Mouse (Mus musculus) hindbrain, embryonic 15.5 days (tissue): ENCODE measurements around the gene Gm5108. TPM values are rescaled to one million over a fixed set of nuclear protein-coding genes. Genes with fewer than 3 reads are reported as not detected.

Source experiments
- ATAC-seq: fragments of 200-750 bp; cut with Nextera tagmentation; 2 replicates; pipeline ENCODE4 v1.8.0; 2017; ENCODE audit warnings: low read depth, moderate number of reproducible peaks, moderate TSS enrichment; ENCODE audit not compliant: low FRiP score
- H3K27ac ChIP-seq: fragments of 300-500 bp; sonication (generic); replicated peaks from 2 replicates; pipeline ENCODE4 v1.5.1; 2015; ENCODE audit warnings: mild to moderate bottlenecking, inconsistent platforms
- H3K27me3 ChIP-seq: fragments of 300-500 bp; sonication (generic); 2 replicates; pipeline ENCODE4 v1.6.1; 2015; ENCODE audit warnings: control low read depth, inconsistent platforms
- H3K36me3 ChIP-seq: fragments of 300-500 bp; sonication (generic); 2 replicates; pipeline ENCODE4 v1.6.1; 2015; ENCODE audit warnings: control low read depth, inconsistent platforms
- H3K4me1 ChIP-seq: fragments of 300-500 bp; sonication (generic); replicated peaks from 2 replicates; pipeline ENCODE4 v1.6.1; 2015; ENCODE audit warnings: control low read depth, inconsistent platforms
- H3K4me2 ChIP-seq: fragments of 300-500 bp; sonication (generic); 2 replicates; pipeline ENCODE4 v1.6.1; 2015; ENCODE audit warnings: moderate library complexity, mild to moderate bottlenecking, inconsistent platforms
- H3K4me3 ChIP-seq: fragments of 300-500 bp; sonication (generic); 2 replicates; pipeline ENCODE4 v1.5.1; 2015; ENCODE audit warnings: mild to moderate bottlenecking, inconsistent platforms
- H3K9ac ChIP-seq: fragments of 300-500 bp; sonication (generic); 2 replicates; pipeline ENCODE4 v1.6.1; 2015; ENCODE audit warnings: inconsistent platforms
- H3K9me3 ChIP-seq: fragments of 300-500 bp; sonication (generic); 2 replicates; pipeline ENCODE4 v1.6.1; 2016; ENCODE audit warnings: control low read depth, inconsistent platforms
- WGBS: fragments of 180-500 bp; shearing (Covaris S2); methylation state at CpG from one replicate; pipeline ENCODE4 v1.1.7; 2015; 5-methylcytosine and 5-hydroxymethylcytosine counted together
- polyA plus RNA-seq: library from polyadenylated mRNA; unstranded; fragments of >200 nt; fragmentation: Nextera tagmentation; extraction: Ambion mirVana; gene quantifications from 2 replicates; pipeline ENCODE4 v1.2.1, GENCODE M21; 2015

The Gm5108 gene
- polyA plus RNA-seq = not detected in 2 replicates

DNA sequence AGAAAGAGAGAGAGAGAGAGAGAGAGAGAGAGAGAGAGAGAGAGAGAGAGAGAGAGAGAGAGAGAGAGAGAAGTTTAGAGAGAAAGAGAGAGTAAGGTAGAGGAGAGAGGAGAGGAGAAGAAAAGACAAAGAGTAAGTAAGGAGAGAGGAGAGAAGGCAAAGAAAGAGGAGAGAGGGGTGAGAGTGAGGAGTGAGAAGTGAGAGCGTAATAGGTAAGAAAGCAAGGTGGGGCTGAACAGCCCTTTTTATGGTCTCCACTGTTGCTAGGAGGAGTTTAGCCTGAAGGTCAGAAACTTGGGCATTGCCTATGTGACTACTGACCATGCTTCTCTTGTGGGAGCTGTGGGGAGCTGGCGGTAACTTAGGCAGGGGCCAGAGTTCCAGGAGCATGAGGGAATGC lies at the start of gene Gm5108:
Gene Gm5108 (plus strand): TSS at position 301 of the 400 bp plus-strand sequence.
- no peaks in the 10 kb centered on the region for H3K36me3 ChIP-seq
- no peak within 1 kb of the TSS for H3K27ac ChIP-seq
- H3K9ac ChIP-seq = no peak within 1 kb of the TSS
- no peaks in the 10 kb centered on the region for H3K4me1 ChIP-seq
- 92% methylated on average over 2 of the region's 2 CpGs for WGBS
- no peaks in the 10 kb centered on the region for H3K9me3 ChIP-seq
- no peak within 1 kb of the TSS for H3K4me2 ChIP-seq
- H3K27me3 ChIP-seq = no peaks in the 10 kb centered on the region
- no peak within 1 kb of the TSS for H3K4me3 ChIP-seq
- ATAC-seq = no peak

DNA sequence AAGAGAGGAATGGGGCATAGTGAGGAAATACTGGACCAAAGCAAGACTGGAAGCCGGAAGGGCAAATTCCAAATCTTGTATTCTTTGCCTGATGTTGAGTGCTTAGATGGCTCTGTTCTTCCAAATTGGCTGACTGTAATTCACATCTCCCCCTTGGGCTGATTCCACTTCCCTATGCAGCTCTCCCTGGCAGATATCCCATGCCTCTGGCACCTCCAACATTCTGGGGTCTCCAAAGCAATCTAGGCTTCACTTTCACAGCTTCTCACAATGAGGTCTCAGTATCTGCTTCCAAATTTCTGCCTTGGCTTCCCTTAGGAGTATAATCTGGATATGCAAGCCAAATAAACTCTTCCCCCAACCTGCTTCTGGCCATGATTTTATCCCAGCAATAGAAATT lies 42.5 kb upstream of the Gm5108 start:
- WGBS = 91% methylated on average over 1 of the region's 1 CpGs
- H3K9me3 ChIP-seq = no peaks in the 10 kb centered on the region
- H3K36me3 ChIP-seq = no peaks in the 10 kb centered on the region
- H3K4me3 ChIP-seq = no peak overlapping the region
- H3K4me2 ChIP-seq = no peak overlapping the region
- no peaks in the 10 kb centered on the region for H3K27me3 ChIP-seq
- H3K27ac ChIP-seq = no peak overlapping the region
- ATAC-seq = no peak
- no peak overlapping the region for H3K9ac ChIP-seq
- no peaks in the 10 kb centered on the region for H3K4me1 ChIP-seq

DNA sequence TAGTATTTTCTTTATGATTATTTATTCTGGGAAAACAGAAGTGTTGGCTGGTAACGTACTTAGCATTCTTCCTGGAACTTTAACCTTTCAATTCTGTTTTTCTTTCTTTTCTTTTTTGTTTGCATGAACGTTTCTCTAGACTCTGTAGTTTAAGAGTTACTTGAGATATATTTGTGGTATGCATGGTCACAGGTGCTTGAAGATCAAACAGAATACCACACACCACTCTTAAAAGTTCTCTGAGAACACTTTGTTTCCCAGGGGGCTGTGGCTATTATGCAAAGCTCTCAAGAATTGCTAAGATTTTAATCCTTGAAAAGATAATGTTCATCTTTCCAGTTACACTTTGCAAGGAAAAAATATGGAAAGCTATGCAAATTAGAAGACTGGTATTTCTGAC lies 36.9 kb upstream of the Gm5108 start:
- no peaks in the 10 kb centered on the region for H3K36me3 ChIP-seq
- H3K4me3 ChIP-seq = no peak overlapping the region
- H3K27ac ChIP-seq = no peak overlapping the region
- no peak for ATAC-seq
- H3K4me2 ChIP-seq = no peak overlapping the region
- H3K9ac ChIP-seq = no peak overlapping the region
- no peaks in the 10 kb centered on the region for H3K27me3 ChIP-seq
- H3K9me3 ChIP-seq = no peaks in the 10 kb centered on the region
- WGBS = 85% methylated on average over 2 of the region's 2 CpGs
- no peaks in the 10 kb centered on the region for H3K4me1 ChIP-seq

DNA sequence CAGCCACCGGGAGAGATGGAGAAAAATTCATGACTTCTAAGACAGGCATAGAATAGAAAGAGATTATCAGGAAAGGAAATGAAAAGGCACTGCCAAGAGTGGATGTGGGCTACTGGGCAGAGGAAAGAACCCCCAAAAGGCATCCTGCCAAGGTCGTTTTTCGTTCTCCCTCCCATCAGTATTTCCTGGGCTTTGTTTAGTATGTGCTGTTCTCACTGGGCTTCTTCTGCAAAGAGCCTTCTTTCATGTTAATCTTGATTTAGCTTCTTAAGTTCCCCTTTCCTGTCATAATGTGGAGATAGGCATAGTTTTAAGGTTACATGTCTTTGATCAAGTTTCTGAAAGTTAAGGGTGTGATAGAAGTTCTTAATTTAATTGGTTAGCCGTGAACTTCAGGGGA lies 10.9 kb upstream of the Gm5108 start:
- Histone ChIP-seq H3K4me3 (no peak overlapping the region), H3K9me3 (no peaks in the 10 kb centered on the region), H3K27ac (no peak overlapping the region), H3K4me1 (no peaks in the 10 kb centered on the region), H3K36me3 (no peaks in the 10 kb centered on the region), H3K4me2 (no peak overlapping the region), H3K9ac (no peak overlapping the region), H3K27me3 (no peaks in the 10 kb centered on the region)
- 58% methylated on average over 4 of the region's 4 CpGs for WGBS
- ATAC-seq = no peak

DNA sequence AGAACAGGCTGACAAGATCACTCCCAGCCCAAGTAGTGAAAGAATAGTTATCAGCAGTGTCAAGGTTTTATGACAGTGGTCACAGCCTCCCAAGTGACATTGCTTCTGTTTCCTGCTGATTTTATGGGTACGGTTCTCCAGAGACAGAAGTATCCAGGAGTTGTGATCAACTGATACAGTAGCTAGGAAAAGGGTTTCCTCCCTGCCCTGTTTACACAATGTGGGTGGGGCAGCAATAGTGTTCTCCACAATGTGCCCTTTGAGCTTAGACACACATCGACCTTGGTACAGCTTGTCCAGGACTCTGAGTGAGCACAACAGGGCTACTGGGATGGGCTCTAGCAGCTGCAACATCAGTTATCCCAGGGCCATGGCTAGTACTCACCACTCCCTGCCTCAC lies 9.8 kb upstream of the Gm5108 start:
- Histone ChIP-seq H3K27ac (no peak overlapping the region), H3K9me3 (no peaks in the 10 kb centered on the region)
- 82% methylated on average over 2 of the region's 2 CpGs for WGBS

DNA sequence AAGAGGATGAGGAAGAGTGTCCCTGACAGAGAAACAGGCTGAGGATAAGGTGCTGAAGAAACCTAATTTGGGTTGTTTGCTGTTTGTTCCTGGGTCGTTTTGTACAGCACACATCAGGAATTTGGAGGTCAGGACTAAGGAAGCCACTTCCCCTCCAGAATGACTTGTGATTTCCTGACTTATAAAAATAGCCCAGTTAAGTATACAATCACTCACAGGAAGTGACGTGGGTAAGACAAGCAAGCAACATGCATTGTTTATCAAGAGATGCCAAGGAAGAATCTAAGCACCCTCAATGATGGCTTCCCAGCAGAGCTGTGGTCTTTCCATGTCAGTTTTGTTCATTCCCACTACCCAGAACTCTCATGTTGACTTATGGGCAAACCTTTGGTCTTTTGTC lies 1.7 kb downstream of the Gm5108 start:
- Histone ChIP-seq H3K4me1 (no peaks in the 10 kb centered on the region), H3K4me2 (no peak overlapping the region), H3K27me3 (no peaks in the 10 kb centered on the region), H3K9ac (no peak overlapping the region), H3K9me3 (no peaks in the 10 kb centered on the region), H3K27ac (no peak overlapping the region), H3K36me3 (no peaks in the 10 kb centered on the region), H3K4me3 (no peak overlapping the region)
- ATAC-seq = no peak
- 78% methylated on average over 2 of the region's 2 CpGs for WGBS

More for the DNA sequence above, 9.8 kb upstream of the Gm5108 start:
- no peaks in the 10 kb centered on the region for H3K4me1 ChIP-seq
- H3K4me2 ChIP-seq = no peak overlapping the region
- H3K27me3 ChIP-seq = no peaks in the 10 kb centered on the region
- H3K9ac ChIP-seq = no peak overlapping the region
- H3K36me3 ChIP-seq = no peaks in the 10 kb centered on the region
- no peak overlapping the region for H3K4me3 ChIP-seq
- no peak for ATAC-seq

DNA sequence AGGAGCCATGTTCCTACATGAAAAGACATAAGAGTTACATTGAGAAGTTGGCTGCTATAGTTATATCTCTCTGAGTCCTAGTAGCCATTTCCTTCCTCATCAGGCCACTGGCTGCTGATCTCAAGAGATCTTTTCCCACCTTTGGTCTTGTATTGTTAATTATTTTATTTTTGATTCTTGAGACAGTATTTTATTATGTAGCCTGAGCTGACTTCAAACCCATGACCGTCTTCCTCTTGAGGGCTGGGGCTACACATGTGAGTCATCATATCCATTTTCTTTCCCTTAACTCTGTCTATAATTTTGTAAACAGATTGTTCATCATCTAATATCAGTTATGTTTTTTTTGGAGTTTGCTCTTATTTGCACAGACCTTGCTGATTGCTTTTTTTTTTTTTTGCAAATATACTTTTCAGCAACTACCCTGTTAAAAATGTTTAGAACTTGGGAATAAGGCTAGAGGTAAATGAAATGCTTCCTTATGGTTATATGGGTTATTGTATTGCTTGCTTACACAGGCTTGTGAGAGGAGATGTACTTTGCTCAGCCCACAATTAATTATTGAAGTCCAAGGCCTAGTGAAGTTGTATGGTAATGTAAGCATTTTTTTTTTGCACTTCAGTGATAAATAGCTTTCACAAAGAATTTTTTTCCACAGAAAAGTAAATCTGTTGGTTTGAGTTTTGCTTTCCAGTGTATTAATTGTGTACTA lies 2.8 kb downstream of the Gm5108 start:
- ATAC-seq = no peak
- H3K9me3 ChIP-seq = no peaks in the 10 kb centered on the region
- H3K4me2 ChIP-seq = no peak overlapping the region
- H3K4me3 ChIP-seq = no peak overlapping the region
- WGBS = 94% methylated on average over 1 of the region's 1 CpGs
- no peak overlapping the region for H3K27ac ChIP-seq
- H3K9ac ChIP-seq = no peak overlapping the region
- H3K27me3 ChIP-seq = no peaks in the 10 kb centered on the region
- H3K36me3 ChIP-seq = no peaks in the 10 kb centered on the region
- H3K4me1 ChIP-seq = no peaks in the 10 kb centered on the region

DNA sequence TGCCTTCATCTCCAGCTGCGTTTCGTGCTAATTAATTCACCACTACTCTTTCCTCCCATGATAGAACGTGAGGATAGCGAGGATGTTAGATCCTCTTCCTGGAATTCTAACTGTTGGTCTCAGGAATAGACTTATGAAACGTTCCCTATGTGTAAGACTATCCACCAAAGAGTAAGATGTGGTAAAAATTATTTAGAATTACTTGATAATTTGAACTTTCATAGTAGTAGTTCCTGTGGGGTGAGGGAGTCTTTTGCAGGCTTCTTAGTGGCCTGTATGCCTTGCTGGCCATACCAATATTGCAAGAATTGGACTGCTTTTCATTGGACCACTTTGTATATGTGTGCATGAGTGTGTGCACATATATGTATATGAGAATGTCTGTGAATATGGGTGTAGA lies 4.9 kb downstream of the Gm5108 start, which contains the start of gene Gm21905:
Gene Gm21905 (minus strand): TSS at position 101 of the 400 bp plus-strand sequence.
- no peak within 1 kb of the TSS for H3K9ac ChIP-seq
- H3K27ac ChIP-seq = no peak within 1 kb of the TSS
- H3K9me3 ChIP-seq = no peaks in the 10 kb centered on the region
- H3K4me2 ChIP-seq = no peak within 1 kb of the TSS
- no peaks in the 10 kb centered on the region for H3K27me3 ChIP-seq
- 80% methylated on average over 5 of the region's 5 CpGs for WGBS
- ATAC-seq = no peak
- H3K4me3 ChIP-seq = no peak within 1 kb of the TSS
- no peaks in the 10 kb centered on the region for H3K4me1 ChIP-seq
- H3K36me3 ChIP-seq = no peaks in the 10 kb centered on the region

DNA sequence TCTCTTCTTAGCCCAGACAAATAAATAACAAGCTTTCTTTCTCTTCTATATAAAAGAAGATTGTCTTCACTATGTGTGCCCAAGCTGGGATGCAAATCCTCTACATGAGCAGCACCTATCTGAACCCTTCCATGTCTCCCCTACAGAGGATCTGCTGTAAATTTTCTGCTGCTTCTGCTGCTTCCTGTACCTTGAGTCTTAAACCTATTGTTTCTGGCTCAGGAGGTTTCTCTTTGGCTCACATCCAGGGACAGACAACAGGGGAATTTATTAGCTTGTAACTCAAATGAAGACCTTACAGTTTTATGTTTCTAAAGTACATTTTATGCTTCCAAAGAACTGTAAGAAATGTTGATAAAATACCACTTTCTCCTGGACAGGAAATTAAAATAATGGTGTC lies 5.5 kb downstream of the Gm5108 start:
- no peak overlapping the region for H3K4me2 ChIP-seq
- no peaks in the 10 kb centered on the region for H3K36me3 ChIP-seq
- H3K4me3 ChIP-seq = no peak overlapping the region
- no peak overlapping the region for H3K9ac ChIP-seq
- no peaks in the 10 kb centered on the region for H3K9me3 ChIP-seq
- no peaks in the 10 kb centered on the region for H3K4me1 ChIP-seq
- ATAC-seq = no peak
- H3K27me3 ChIP-seq = no peaks in the 10 kb centered on the region
- H3K27ac ChIP-seq = no peak overlapping the region

DNA sequence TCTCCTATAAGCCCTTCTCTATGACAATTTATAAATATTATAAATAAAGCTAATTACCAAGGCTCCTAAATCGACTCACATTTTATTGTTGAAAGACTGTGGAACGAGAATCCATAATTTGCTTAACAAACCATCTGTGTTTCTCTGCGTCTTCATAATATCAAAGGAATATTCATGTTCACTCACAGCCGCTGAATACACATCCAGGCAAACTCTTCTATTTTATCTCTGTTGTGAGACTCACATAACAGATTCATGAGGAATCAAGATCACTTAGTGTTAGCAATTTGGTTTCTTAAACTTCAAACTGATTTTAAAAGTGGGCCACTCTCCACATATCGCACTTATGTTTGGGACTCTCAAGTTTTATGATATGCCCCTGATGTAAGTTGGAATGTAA lies 6.6 kb downstream of the Gm5108 start:
- H3K4me2 ChIP-seq = no peak overlapping the region
- no peaks in the 10 kb centered on the region for H3K27me3 ChIP-seq
- H3K4me3 ChIP-seq = no peak overlapping the region
- no peak overlapping the region for H3K27ac ChIP-seq
- WGBS = 87% methylated on average over 5 of the region's 5 CpGs
- no peaks in the 10 kb centered on the region for H3K9me3 ChIP-seq
- no peaks in the 10 kb centered on the region for H3K36me3 ChIP-seq
- no peaks in the 10 kb centered on the region for H3K4me1 ChIP-seq
- no peak overlapping the region for H3K9ac ChIP-seq
- no peak for ATAC-seq

DNA sequence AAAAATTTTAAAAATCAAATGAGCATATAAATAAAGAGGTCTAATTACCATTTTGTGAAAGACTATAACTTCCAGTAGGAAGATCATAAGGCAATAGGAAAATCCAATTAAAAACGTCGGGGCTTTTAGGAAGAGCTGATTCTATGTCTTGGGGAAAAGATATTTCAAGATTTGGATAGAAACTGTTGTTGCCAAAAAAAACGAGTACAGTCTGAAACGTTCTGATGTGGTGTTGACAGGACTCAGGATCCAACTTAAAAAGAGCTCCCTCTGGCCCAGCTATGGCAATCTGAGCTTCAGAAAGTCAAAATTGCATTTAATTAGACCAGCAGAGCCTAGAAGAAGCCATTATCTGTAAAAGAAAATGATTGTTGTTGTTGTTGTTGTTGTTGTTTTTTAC lies 12.6 kb downstream of the Gm5108 start:
- H3K9ac ChIP-seq = no peak overlapping the region
- 81% methylated on average over 4 of the region's 4 CpGs for WGBS
- H3K4me1 ChIP-seq = no peaks in the 10 kb centered on the region
- no peak overlapping the region for H3K4me3 ChIP-seq
- no peaks in the 10 kb centered on the region for H3K27me3 ChIP-seq
- H3K27ac ChIP-seq = no peak overlapping the region
- H3K4me2 ChIP-seq = no peak overlapping the region
- H3K36me3 ChIP-seq = no peaks in the 10 kb centered on the region
- ATAC-seq = no peak
- no peaks in the 10 kb centered on the region for H3K9me3 ChIP-seq

DNA sequence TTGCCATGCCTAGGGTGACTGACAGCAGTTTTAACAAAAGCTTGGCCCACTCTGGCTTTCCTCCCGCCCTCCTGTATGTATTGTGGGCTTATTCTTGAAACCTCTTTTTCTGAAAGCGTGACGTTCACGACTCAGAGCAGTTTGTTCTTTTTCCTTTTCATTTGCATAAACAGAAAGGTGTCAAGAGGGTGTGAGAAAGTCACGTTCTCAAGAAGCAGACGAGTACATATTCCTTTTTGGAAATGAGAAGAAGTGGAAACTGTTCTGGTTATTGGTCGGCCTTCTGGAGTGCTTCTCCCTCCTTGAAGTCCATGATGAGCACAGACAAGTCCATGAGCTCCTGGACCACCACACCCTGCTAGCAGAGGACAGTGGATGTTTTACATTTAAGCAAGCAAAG lies 14.0 kb downstream of the Gm5108 start:
- Histone ChIP-seq H3K4me1 (no peaks in the 10 kb centered on the region), H3K27me3 (no peaks in the 10 kb centered on the region), H3K36me3 (no peaks in the 10 kb centered on the region), H3K4me3 (no peak overlapping the region), H3K27ac (no peak overlapping the region), H3K9ac (no peak overlapping the region), H3K4me2 (no peak overlapping the region), H3K9me3 (no peaks in the 10 kb centered on the region)
- WGBS = 48% methylated on average over 7 of the region's 7 CpGs
- no peak for ATAC-seq
